Mouse (Mus musculus): ENCODE measurements around the gene Scgb1b30. TPM values are rescaled to one million over a fixed set of nuclear protein-coding genes. Genes with fewer than 3 reads are reported as not detected.

The Scgb1b30 gene
- polyA plus RNA-seq, 1 experiment from 2014 or later = not detected

DNA sequence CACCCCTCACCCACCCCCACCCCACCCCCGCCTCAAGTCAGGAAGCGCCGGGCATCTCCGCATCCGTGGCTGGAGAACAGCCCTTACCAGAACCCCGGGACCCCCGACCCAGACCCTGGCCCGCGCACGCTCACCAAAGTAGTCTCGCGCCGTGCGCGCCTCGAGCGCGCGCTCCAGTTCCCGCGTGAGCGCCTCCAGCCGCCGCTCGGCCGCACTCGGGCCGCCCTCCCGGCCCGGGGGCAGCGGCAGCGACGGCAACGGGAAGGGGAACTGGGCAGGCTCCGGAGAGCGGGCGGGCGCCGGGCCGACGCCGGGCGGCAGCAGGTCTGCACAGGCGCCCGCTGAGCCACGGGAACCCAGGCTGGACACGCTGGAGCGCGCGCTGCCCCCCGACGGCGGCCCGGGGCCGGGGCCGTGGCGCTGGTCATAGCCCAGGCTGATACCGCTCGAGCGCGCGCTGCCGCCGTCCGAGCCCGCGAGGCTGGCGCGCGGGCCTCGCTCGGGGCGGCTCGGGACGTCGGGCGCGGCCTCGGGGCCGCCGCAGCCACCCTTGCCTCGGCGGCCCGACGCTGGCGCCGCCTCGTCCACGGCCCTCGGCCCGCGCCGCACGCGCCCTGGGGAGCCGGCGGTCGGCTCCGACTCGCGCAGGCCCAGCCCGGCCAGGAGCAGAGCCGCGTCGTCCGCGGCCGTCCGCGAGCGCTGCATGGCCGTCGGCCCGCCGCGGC lies 37.3 kb downstream of the Scgb1b30 start:
- H3K36me3 ChIP-seq = peaks cover 2% of the 10 kb centered on the region; the same call in 1 of the 2 replicates
- peak overlapping the region; percentile 63 for H3K27ac ChIP-seq
- peaks cover 18% of the 10 kb centered on the region for H3K4me1 ChIP-seq (replicated peaks)
- H3K9me3 ChIP-seq = no peaks in the 10 kb centered on the region
- H3K9ac ChIP-seq (replicated peaks) = peak overlapping the region; percentile 82
- under 1% methylated on average over 34 of the region's 116 CpGs for WGBS
- no peaks in the 10 kb centered on the region for H3K27me3 ChIP-seq
- peak overlapping the region; percentile 62 for H3K4me2 ChIP-seq (replicated peaks)
- peak; percentile 87 for ATAC-seq
- H3K4me3 ChIP-seq (replicated peaks) = peak overlapping the region; percentile 64

DNA sequence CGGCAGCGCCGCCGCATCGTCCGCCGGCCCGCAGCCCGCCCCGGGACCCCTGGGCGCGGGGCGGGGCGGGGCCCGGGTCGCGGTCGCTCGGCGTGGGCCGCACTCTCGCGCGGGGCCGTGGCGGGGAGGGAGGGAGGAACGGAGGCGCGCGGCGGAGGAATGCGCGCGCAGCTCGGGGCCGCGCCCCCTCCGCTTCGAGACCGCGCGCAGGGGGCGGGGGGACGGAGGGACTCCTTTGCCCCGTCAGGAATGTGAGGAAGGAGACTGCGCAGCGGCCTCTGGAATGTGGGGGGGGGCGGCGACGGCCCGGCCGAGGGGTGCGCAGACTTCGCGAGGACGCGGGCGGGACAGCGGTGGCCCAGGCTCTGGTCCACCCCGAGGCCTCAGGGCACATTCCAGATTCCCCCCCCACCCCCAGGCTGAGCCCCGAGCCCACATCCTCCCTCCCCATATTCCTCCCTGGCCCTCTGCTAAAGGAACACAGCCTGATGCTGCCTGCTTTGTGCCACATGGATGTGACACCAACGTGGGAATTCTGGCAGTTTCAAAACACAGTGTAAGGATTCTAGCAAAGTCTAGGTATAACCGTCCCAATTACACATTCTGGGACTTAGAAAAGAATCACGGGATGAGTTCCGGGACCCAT lies 38.0 kb downstream of the Scgb1b30 start, which contains the start of gene Wtip:
Gene Wtip (minus strand): TSS at position 152 of the 646 bp plus-strand sequence.
- ATAC-seq = peak; percentile 87
- Histone ChIP-seq H3K9me3 (no peaks in the 10 kb centered on the region), H3K4me1 (replicated peaks) (peaks cover 18% of the 10 kb centered on the region), H3K27me3 (no peaks in the 10 kb centered on the region), H3K4me2 (replicated peaks) (peak within 1 kb of the TSS; percentile 62), H3K9ac (replicated peaks) (peak within 1 kb of the TSS; percentile 82), H3K36me3 (no peaks in the 10 kb centered on the region), H3K27ac (peak within 1 kb of the TSS; percentile 63), H3K4me3 (replicated peaks) (peak within 1 kb of the TSS; percentile 64)
- 2% methylated on average over 51 of the region's 65 CpGs for WGBS

DNA sequence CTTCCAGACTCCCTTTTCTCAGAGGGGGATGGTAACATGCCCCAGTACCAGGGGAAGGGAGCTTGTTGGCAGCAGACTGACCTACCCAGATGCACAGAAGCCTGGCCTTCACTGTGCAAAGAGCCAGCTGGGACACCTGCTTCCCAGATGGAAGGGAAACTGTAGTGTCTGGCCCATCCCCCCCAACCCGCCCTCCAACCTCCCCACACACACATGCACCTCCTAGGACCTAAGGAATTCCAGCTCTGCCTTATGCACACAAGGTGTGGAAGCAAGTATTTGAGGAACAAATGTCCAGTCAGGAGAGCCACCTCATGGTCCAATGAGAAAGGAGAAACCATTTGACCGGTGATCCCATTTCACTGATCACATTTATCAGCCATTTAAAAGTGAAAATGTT lies 39.1 kb downstream of the Scgb1b30 start:
- no peak overlapping the region for H3K9ac ChIP-seq (replicated peaks)
- H3K4me3 ChIP-seq (replicated peaks) = no peak overlapping the region
- H3K36me3 ChIP-seq = 0 out of 2 replicates have a peak, but pooled peaks cover under 1% of the 10 kb centered on the region
- peaks cover 18% of the 10 kb centered on the region for H3K4me1 ChIP-seq (replicated peaks)
- H3K9me3 ChIP-seq = no peaks in the 10 kb centered on the region
- WGBS = 86% methylated on average over 2 of the region's 2 CpGs
- no peak overlapping the region for H3K27ac ChIP-seq
- no peaks in the 10 kb centered on the region for H3K27me3 ChIP-seq
- ATAC-seq = no peak
- no peak overlapping the region for H3K4me2 ChIP-seq (replicated peaks)

DNA sequence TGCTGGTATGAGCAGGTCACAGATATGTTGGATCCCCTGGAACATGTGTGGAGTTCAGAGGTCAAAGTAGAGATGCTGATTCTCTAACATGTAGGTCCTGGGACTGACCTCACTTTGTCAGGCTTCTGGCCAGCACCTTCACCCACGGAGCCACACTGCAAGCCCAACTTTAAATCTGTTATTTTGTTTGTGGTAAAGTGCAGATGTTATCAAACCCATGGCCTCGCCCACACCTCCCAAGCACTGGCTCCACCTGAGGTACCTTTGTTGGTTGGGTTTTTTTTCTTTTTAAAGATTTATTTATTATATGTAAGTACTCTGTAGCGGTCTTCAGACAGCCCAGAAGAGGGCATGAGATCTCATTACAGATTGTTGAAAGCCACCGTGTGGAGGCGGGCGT lies 44.3 kb downstream of the Scgb1b30 start:
- Histone ChIP-seq H3K36me3 (peaks cover 50% of the 10 kb centered on the region), H3K9ac (replicated peaks) (no peak overlapping the region), H3K4me1 (replicated peaks) (no peaks in the 10 kb centered on the region), H3K9me3 (no peaks in the 10 kb centered on the region), H3K4me3 (replicated peaks) (no peak overlapping the region), H3K27ac (no peak overlapping the region), H3K27me3 (no peaks in the 10 kb centered on the region), H3K4me2 (replicated peaks) (no peak overlapping the region)
- WGBS = 93% methylated on average over 6 of the region's 6 CpGs
- ATAC-seq = 0 out of 2 replicates have a peak, but pooled peaks have one; percentile 27

DNA sequence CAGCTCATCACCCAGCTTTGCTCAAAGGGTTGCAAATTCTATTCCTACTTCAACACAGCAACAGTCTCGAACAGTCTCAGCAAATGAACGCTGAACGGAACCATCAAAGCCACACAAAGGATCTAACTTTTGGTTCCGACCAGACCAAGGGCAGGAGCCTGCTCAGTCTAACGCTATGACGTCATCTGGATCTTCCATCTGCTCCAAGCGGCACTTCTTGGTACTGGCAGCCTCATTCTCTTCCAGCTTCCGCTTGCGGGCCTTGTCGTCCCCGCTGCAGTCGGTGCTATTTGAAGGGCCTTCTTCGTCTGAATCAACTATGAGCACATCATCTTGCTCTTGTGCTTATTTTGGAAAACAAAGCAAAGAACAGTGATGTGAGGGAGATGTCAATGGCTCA lies 45.9 kb downstream of the Scgb1b30 start:
- H3K4me2 ChIP-seq (replicated peaks) = no peak overlapping the region
- WGBS = 96% methylated on average over 13 of the region's 13 CpGs

DNA sequence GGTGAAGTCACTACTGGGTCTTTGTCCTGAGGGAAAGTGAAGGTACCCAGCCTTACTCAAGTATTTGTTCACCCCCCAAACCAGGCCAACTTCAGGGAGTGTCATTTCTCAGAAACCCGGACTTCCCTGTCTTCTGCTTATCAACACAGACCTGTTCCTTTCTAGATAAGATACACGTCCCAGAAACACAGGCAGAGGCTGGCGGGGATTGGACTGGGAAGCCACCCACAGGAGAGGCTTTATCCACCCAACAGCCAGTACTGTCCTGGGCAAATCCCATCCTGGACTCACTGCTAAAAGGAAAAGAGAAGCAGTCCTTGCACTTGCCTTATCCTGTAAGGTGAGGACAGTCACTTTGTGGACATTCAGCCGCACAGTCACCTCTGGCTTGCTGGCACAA lies 52.0 kb downstream of the Scgb1b30 start:
- 94% methylated on average over 4 of the region's 4 CpGs for WGBS
- H3K4me3 ChIP-seq (replicated peaks) = no peak overlapping the region
- 0 out of 2 replicates have a peak, but pooled peaks cover 4% of the 10 kb centered on the region for H3K9me3 ChIP-seq
- no peak overlapping the region for H3K9ac ChIP-seq (replicated peaks)
- H3K4me1 ChIP-seq (replicated peaks) = no peaks in the 10 kb centered on the region
- no peak for ATAC-seq
- no peak overlapping the region for H3K27ac ChIP-seq
- H3K4me2 ChIP-seq (replicated peaks) = no peak overlapping the region
- H3K36me3 ChIP-seq = peaks cover 100% of the 10 kb centered on the region
- H3K27me3 ChIP-seq = no peaks in the 10 kb centered on the region

More for the DNA sequence above, 45.9 kb downstream of the Scgb1b30 start:
- no peaks in the 10 kb centered on the region for H3K4me1 ChIP-seq (replicated peaks)
- H3K4me3 ChIP-seq (replicated peaks) = no peak overlapping the region
- no peaks in the 10 kb centered on the region for H3K27me3 ChIP-seq
- H3K36me3 ChIP-seq = peaks cover 66% of the 10 kb centered on the region
- H3K9me3 ChIP-seq = no peaks in the 10 kb centered on the region
- H3K9ac ChIP-seq (replicated peaks) = no peak overlapping the region
- H3K27ac ChIP-seq = no peak overlapping the region
- no peak for ATAC-seq

Other genes starting within 250 kb of the Scgb1b30 start
- not detected in 2 replicates for gene Scgb2b26, start 150.4 kb upstream of the Scgb1b30 start, polyA plus RNA-seq (2015; fragmentation: Nextera tagmentation; extraction: Ambion mirVana)
- gene Scgb2b27, start 81.5 kb upstream of the Scgb1b30 start, polyA plus RNA-seq (2015; fragmentation: Nextera tagmentation; extraction: Ambion mirVana) = not detected in 2 replicates
- gene Scgb1b27, start 73.9 kb upstream of the Scgb1b30 start, polyA plus RNA-seq (2015; fragmentation: Nextera tagmentation; extraction: Ambion mirVana) = not detected in 2 replicates
- gene Wtip, start 37.8 kb downstream of the Scgb1b30 start, polyA plus RNA-seq (2015; fragmentation: Nextera tagmentation; extraction: Ambion mirVana) = 3.4 and 4.3 TPM in 2 replicates
- gene Uba2, start 74.2 kb downstream of the Scgb1b30 start, polyA plus RNA-seq (2015; fragmentation: Nextera tagmentation; extraction: Ambion mirVana) = 215 and 224 TPM in 2 replicates
- 87.3 and 87.9 TPM in 2 replicates for gene Pdcd2l, start 101.2 kb downstream of the Scgb1b30 start, polyA plus RNA-seq (2015; fragmentation: Nextera tagmentation; extraction: Ambion mirVana)
- gene Gpi1, start 134.9 kb downstream of the Scgb1b30 start, polyA plus RNA-seq (2015; fragmentation: Nextera tagmentation; extraction: Ambion mirVana) = 191 and 203 TPM in 2 replicates
- 0.44 TPM in 1 of 2 replicates, not detected in the other for gene Gm6096, start 155.6 kb downstream of the Scgb1b30 start, polyA plus RNA-seq (2015; fragmentation: Nextera tagmentation; extraction: Ambion mirVana)
- gene 4931406P16Rik, start 218.1 kb downstream of the Scgb1b30 start, polyA plus RNA-seq (2015; fragmentation: Nextera tagmentation; extraction: Ambion mirVana) = 26.9 and 29.3 TPM in 2 replicates